Mouse (Mus musculus) inflammation-experienced regulatory T-cells, adult 6 months (primary cell): ENCODE measurements at regions not wholly inside any gene's neighbourhood (a gene's known extent, or its start where the extent isn't known, plus 50 kb on each side); places are given as distances from the start of the nearest gene placed in this dataset.

Source experiments
- ATAC-seq: one replicate; pipeline ENCODE4 v1.8.0; 2017

- no peak for ATAC-seq
Observed at GRCm38 (mm10) chr11:112982802-112983591, 201.0 kb downstream of the Sox9 start.

- no peak for ATAC-seq
Observed at GRCm38 (mm10) chr11:112986029-112986573, 204.1 kb downstream of the Sox9 start.

- ATAC-seq: no peak
Observed at GRCm38 (mm10) chr11:112987782-112988181, 205.8 kb downstream of the Sox9 start.

- no peak for ATAC-seq
Observed at GRCm38 (mm10) chr11:112988900-112989299, 206.9 kb downstream of the Sox9 start.

GRCm38 (mm10) chr11:112989981-112990512, 208.0 kb downstream of the Sox9 start:
- ATAC-seq: no peak

- ATAC-seq: no peak
Observed at GRCm38 (mm10) chr11:112990751-112991150, 208.7 kb downstream of the Sox9 start.

- no peak for ATAC-seq
Observed at GRCm38 (mm10) chr11:112991862-112992261, 209.8 kb downstream of the Sox9 start.

- ATAC-seq: no peak
Observed at GRCm38 (mm10) chr11:112998777-112999583, 217.0 kb downstream of the Sox9 start.

- ATAC-seq: no peak
Observed at GRCm38 (mm10) chr11:113001071-113001470, 219.0 kb downstream of the Sox9 start.

- no peak for ATAC-seq
Observed at GRCm38 (mm10) chr11:113005895-113006294, 223.9 kb downstream of the Sox9 start.

- no peak for ATAC-seq
Observed at GRCm38 (mm10) chr11:113008521-113008920, 226.5 kb downstream of the Sox9 start.

GRCm38 (mm10) chr11:113009376-113009775, 227.4 kb downstream of the Sox9 start:
- ATAC-seq: no peak

GRCm38 (mm10) chr11:113010906-113011305, 228.9 kb downstream of the Sox9 start:
- no peak for ATAC-seq

GRCm38 (mm10) chr11:113014186-113015010, 232.4 kb downstream of the Sox9 start:
- no peak for ATAC-seq

- no peak for ATAC-seq
Observed at GRCm38 (mm10) chr11:113015686-113016304, 233.8 kb downstream of the Sox9 start.

GRCm38 (mm10) chr11:113016801-113017715, 235.0 kb downstream of the Sox9 start:
- no peak for ATAC-seq

GRCm38 (mm10) chr11:113021533-113021932, 239.5 kb downstream of the Sox9 start:
- no peak for ATAC-seq

GRCm38 (mm10) chr11:113026994-113027393, 245.0 kb downstream of the Sox9 start:
- ATAC-seq: no peak

- ATAC-seq: no peak
Observed at GRCm38 (mm10) chr11:113028235-113028919, 246.4 kb downstream of the Sox9 start.

GRCm38 (mm10) chr11:113031405-113031804, 249.4 kb downstream of the Sox9 start:
- ATAC-seq: no peak
